Mouse (Mus musculus): ENCODE measurements at regions not wholly inside any gene's neighbourhood (a gene's known extent, or its start where the extent isn't known, plus 50 kb on each side); places are given as distances from the start of the nearest gene placed in this dataset.

DNA sequence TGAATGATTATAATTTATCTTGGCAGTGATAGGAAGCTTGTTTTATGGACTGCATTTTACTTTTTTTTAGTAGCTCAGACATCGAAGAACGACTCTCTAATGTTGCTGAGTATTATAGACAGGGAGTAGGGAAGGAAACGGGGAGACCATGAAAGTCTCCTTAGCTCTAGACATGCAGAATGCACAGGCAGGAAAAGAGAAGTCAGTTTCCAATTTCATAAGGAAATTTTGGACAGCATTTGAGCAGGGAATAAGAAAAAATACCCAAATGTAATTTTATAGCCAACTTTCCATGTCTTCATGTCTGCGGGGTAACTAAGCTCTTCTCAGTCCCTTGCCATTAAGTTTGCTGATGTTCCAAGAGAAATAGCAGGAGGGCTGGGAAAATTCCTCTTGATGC is 92.0 kb upstream of the Ednra start:
- no peak for TF ChIP-seq TCF12 (IDR thresholded peaks at IDR 0.05; ENCODE audit: low read depth, low read length)
- TF ChIP-seq KAT2A (conservative IDR thresholded peaks at IDR 0.05; ENCODE audit: low read depth, low read length): no peak
- no peak for TF ChIP-seq MAX (IDR thresholded peaks at IDR 0.05; ENCODE audit: low read length)
- TF ChIP-seq CTCF (IDR thresholded peaks at IDR 0.05 in 2 of 3, conservative IDR thresholded peaks at IDR 0.05 in 1 of 3; ENCODE audit: control insufficient read depth in 1 of 3, insufficient read depth in 1 of 3, low read depth in 2 of 3, low read length in 3 of 3, poor library complexity in 1 of 3, severe bottlenecking in 1 of 3): no peak
- no peak for TF ChIP-seq E2F4 (IDR thresholded peaks at IDR 0.05; ENCODE audit: borderline replicate concordance, low read depth, low read length)
- no peak for TF ChIP-seq ZC3H11A (IDR thresholded peaks at IDR 0.05; ENCODE audit: low read depth, low read length)
